Mouse (Mus musculus) layer of hippocampus, adult 2 months (tissue): ENCODE measurements around the gene Sp100. TPM values are rescaled to one million over a fixed set of nuclear protein-coding genes. Genes with fewer than 3 reads are reported as not detected.
A peak's percentile ranks its signal among the peaks of the same experiment; 100 is the strongest.

Experiments used
- DNase-seq, 2 experiments: peaks; one replicate each; pipeline ENCODE4 v3.0.0; 2022; ENCODE audit warnings: low spot score in 2 of 2
- H3K27ac ChIP-seq: fragments of 200-600 bp; 2 replicates; pipeline ENCODE4 v1.8.1; 2022
- H3K4me3 ChIP-seq: fragments of 200-600 bp; 2 replicates; pipeline ENCODE4 v1.8.1; 2022; ENCODE audit warnings: mild to moderate bottlenecking
- CTCF ChIP-seq: fragments of 200-600 bp; conservative IDR thresholded peaks from 2 replicates; pipeline ENCODE4 v1.8.1; 2022; ENCODE audit warnings: antibody characterized with exemption, mild to moderate bottlenecking, moderate library complexity
- total RNA-seq, 2 experiments: library from RNA; stranded (reverse); gene quantifications; 2 replicates each; pipeline ENCODE4 v1.2.3; 2021

Sp100 gene
- total RNA-seq, 2 experiments from 2014 or later: 2.8 to 3.6 TPM

DNA sequence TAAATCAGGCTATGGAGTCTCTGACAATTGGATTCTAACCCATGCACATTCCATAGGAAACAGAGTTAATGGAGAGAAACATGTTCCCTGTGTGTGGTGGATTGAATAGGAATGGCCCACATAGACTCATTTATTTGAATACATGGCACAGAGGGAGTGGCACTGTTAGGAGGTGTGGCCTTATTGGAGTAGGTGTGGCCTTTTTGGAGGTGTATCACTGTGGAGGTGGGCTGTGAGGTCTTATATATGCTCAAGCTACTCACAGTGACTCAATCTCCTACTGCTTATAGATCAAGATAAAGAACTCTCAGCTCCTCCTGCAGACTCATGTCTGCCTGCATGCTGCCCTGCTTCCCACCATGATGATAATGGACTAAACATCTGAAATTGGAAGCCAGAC is 64.7 kb downstream of the Sp100 start:
- no peak for DNase-seq
- Histone ChIP-seq H3K4me3 (no peak overlapping the region), H3K27ac (no peak overlapping the region)
- no peak for TF ChIP-seq CTCF

DNA sequence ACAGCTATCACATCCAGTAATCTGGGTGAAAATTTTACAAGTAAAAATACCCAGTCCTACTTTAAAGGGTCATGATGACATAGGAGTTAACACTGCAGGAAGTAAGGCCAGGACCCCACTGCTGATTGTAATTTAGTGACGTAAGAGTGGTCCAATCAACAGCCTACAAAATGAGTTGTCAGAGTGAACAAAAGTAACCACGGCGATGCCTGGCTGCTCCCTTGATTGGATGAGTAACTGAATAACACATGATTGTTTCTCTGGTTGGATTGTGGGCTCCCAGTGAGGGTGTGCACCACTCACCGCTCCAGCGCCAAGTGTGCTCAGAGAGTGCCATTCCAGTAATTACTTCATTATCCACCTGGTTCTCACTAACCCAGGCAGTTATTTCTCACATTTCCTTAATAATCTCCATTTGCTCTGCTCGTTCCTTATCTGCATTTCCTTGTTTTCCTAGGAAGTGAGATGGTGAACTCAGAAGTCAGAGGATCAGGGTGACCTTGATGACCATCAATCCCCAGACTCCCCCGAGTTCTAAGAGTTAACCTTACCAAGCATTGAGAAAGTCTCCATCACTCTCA is 66.7 kb downstream of the Sp100 start:
- Histone ChIP-seq H3K4me3 (no peak overlapping the region), H3K27ac (no peak overlapping the region)
- TF ChIP-seq CTCF: no peak
- DNase-seq: no peak

DNA sequence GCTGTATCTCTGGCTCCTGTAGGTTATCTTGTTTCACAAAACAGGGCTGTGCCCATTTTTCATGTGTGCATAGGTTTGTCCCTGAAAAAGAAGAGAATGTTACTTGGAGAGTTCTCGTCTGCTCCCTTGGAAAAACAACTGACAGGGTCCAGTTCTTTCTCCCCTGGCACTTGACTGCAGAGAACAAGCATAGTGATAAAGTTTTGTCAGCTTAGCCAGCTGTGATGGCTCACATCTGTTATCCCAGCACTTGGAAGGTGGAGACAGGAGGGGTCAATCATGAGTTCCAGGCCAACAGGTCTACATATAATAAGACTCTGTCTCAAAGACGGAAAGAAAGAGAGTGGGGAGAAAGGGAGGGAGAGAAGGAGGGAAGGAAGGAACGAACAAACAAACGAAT is 69.3 kb downstream of the Sp100 start:
- TF ChIP-seq CTCF: no peak
- Histone ChIP-seq H3K27ac (no peak overlapping the region), H3K4me3 (no peak overlapping the region)
- no peak for DNase-seq

DNA sequence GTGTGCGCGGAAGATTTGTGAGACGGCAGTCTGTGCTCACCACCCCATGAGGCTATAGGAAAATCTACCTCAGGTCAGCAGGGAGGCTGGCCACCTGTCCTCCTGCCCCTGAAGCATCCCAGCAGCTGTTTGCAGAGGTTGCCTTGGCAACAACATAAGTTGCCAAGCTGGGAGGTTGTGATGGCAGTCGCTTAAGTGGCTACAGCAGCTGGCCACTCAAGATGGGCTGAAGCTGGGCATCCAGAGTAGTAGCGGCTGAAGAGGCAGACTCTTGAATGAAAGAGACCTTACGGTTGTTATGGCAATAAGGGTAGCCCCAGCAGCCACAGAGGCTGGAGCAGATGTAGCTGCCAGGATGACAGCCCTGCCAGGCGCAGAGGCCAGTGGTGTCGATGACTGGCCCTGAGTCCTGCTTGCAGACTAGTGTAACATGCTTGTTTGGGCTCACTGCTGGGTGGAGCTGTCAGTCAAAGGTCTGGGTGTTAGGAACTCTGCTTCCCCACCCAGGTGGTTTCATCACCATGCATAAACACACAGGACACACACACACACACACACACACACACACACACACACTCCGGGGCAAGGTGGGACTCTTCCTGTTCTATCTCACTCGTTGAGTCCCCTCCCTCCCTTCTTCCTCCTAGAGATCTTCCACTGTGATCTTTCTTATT is 70.6 kb downstream of the Sp100 start:
- Histone ChIP-seq H3K27ac (no peak overlapping the region), H3K4me3 (no peak overlapping the region)
- no peak for TF ChIP-seq CTCF
- DNase-seq: no peak

DNA sequence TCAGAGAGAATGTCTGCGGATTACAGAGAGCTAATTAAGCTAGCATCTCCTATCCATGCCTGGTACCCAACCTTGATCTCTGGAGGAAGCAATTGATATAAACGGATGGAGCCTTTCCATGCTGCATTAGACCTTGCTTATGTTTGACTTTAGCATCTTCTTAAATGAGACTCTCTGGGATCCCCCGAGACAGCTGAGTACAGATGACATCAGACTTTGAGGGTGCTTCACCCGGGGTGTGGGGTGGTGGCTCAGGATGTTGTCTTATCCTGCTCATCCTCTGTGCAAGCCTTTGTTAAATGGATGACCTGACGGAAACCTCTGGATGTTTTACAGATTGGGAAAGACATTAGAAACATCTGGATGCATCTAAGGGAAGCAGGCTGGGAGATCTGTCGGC is 80.7 kb downstream of the Sp100 start:
- H3K4me3 ChIP-seq: no peak overlapping the region
- TF ChIP-seq CTCF: no peak

DNA sequence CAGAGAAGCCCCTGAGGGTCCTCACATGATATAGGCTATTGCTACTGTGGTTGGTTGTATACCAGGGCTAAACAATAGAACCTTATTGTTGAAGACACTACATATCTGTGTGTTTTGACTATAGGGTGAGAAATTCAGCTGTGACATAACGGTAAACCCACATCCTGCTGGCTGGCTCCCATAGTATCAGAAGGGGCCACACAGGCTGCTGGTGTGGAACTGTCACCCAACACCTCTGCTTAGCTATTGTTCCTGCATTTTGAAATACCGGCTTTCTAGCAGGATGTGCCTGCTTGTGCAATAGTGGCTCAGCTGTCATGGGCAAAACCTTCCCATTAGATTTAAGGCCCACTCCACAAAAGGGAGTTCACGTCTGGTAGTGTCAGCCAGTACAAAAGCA is 82.8 kb downstream of the Sp100 start:
- no peak for DNase-seq
- no peak overlapping the region for H3K4me3 ChIP-seq
- no peak overlapping the region for H3K27ac ChIP-seq
- TF ChIP-seq CTCF: no peak

More for the DNA sequence above, 80.7 kb downstream of the Sp100 start:
- H3K27ac ChIP-seq: no peak overlapping the region
- DNase-seq: no peak

DNA sequence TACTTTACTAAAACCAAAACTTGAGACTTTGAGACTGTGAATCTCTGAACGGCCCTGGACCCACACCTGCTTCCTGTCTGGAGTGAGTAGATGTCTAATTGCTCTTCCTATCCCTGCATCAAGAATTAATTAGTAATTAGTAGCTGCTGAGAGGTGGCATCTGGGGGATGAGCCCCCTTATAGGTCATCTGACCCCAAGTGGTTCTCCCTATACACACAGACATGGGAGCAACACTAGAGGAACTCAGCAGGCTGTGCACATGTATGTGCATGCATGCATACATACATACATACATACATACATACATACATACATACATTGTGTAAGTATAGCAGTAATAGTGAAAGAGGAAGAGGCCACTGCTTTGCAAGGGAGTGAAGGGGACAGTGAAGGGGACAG is 84.7 kb downstream of the Sp100 start:
- DNase-seq: no peak
- H3K27ac ChIP-seq: no peak overlapping the region
- no peak for TF ChIP-seq CTCF
- no peak overlapping the region for H3K4me3 ChIP-seq

DNA sequence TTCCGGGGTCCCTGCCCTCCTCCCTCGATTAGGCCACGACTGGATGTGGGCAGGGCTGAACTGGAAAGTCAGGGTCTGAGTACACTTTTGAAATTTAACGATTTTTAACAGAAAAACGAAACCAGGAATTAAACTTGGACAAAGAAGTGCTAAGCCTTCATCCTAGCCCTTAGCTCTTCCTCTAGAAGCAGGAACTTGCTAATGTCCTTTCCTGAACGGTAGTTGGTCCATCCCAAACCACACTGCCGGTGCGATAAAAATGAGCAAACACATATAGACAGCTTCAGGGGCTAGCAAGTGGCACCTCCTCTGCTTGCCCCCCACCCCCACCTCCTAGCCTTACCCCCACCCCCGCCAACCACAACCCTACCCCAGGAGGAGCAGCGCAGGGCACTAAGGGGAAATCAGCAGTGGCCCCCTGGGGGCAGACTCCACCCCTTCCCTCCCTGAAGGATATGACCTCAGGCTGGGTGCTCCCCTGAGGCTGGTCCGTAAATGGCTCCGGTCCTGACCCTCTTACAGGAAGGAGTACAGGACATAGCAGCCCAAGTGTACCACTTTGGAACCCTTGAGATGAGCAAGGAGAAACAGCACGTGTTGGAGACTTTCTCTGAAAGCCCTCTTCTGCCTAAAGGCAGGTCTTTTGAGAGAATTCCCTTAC is 85.8 kb downstream of the Sp100 start:
- TF ChIP-seq CTCF: no peak
- H3K27ac ChIP-seq: no peak overlapping the region
- H3K4me3 ChIP-seq: no peak overlapping the region; the same call in 1 of the 2 replicates
- no peak for DNase-seq

DNA sequence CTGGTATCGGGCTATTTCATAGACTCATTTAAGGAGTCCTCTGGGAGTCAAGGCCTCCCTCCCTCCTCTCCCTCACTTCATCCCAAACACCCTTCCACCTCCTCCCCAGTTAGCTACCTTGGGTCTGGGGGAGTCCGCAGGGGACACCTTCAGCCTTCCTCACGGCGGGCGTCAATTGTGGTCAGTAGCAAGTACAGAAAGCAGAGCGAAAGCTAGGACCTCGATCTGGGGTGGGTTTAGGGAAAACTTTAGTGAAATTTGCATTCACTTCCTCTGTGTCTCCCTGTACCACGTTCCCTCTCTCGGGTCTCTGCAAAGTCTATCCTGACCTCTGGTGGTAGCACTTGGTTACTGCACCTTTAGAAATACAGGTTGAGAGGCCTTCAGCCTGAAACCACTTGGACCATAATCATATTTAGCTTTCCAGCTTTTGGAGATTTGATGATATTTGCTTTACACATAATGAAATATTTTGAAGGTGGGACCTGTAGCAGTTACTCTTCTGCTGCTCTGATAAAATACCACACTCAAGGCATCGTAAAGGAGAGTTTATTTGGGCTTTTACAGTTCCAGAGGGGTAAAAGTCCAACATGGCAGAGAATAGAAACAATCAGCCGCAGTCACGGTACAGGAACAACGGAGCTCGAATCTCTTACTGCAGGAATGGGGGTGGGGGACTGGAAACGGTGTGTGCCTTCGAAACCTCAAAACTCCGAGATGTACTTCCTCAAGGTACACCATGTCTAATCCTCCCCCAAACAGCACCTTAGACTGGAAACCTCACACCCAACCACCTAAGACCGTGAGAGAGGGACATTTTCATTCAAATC is 86.8 kb downstream of the Sp100 start:
- Histone ChIP-seq H3K4me3 (peak overlapping the region; percentile 22; the same call in 1 of the 2 replicates), H3K27ac (no peak overlapping the region)
- DNase-seq: peak; percentile 52 to 82
- peak; percentile 98 for TF ChIP-seq CTCF

DNA sequence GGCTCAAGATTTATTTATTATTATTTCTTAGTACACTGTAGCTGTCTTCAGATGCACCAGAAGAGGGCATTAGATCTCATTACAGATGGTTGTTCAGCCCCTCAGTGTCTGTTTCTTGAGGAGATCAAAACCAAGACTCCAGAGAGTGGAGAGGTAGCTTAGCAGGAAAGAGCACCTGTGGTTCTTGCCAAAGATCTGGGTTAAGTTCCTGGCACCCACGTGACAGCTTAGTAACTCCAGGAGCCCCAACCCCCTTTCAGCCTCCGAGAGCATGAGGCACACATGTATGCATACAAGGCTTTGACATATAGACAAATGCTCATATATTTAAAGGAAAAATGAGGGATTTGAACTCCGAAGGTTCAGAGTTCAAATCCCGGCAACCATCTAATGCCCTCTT is 89.2 kb downstream of the Sp100 start:
- DNase-seq: no peak
- TF ChIP-seq CTCF: no peak
- Histone ChIP-seq H3K27ac (no peak overlapping the region), H3K4me3 (no peak overlapping the region)

DNA sequence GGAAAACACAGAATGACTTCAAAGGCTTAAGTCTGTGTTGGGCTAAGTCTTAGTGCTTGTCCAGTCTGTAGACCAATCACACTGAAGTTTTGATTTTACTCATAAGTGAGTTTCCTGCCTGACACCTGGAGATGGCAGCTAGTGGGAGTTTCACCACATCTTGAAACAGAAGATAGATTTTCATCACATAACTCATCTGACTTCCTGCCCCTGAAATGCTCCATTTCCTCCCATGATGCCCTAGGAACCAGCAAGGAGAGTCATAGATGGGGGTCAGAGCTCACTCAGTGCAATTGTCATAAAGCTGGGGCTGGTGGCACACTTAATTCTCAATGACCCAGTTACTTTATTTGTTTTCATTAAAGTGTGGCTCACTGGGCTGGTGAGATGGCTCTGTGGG is 90.0 kb downstream of the Sp100 start:
- H3K27ac ChIP-seq: no peak overlapping the region
- no peak for DNase-seq
- no peak overlapping the region for H3K4me3 ChIP-seq
- no peak for TF ChIP-seq CTCF

DNA sequence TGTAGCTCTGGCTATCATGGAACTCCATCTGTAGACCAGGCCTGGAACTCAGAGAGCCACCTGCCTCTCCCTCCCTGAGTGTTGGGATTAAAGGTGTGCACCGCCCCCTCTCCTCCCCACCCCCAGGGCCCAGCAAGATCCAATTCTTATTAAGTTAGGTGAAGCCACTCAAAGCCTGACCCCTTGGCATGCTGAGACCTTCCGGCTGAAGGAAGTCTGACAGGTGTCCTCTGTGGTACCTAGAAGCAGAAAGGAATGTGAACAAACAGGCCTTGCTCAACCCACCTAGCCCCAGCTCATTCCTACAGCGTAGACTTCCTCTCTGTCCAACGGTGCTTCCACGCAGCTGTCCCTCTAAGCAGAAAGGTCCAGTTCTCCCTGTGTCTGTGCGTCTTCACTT is 91.1 kb downstream of the Sp100 start:
- no peak for TF ChIP-seq CTCF
- H3K4me3 ChIP-seq: no peak overlapping the region
- no peak overlapping the region for H3K27ac ChIP-seq
- DNase-seq: no peak

DNA sequence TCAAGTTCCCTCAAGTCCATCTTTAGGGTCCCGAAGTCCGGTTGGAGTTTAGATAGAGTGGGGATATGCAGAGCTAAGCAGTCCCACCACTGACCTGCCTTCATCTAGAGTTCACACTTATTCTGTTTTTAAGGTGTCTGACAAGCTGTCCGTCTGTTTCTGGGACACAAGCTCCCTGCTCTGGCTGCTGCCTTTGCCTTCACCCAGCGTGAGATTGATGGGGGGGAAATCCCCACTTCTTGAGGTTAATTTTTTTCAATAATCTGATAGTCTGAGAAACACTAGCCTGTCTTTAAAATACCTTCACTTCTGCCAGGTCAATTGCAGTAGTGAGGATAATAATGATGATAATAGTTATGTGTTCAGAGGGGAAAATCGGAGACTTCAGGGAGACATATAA is 92.5 kb downstream of the Sp100 start:
- DNase-seq: no peak
- H3K27ac ChIP-seq: no peak overlapping the region
- no peak for TF ChIP-seq CTCF
- H3K4me3 ChIP-seq: no peak overlapping the region
